Mouse (Mus musculus): ENCODE results near the gene Nt5c. TPM values are rescaled to one million over a fixed set of nuclear protein-coding genes. Genes with fewer than 3 reads are reported as not detected.
"Not testable (repeated sequence)": the region's sequence is repeated elsewhere in the genome, so short reads cannot be mapped to it uniquely, and the experiment has no call there.

Nt5c gene
- total RNA-seq, 4 experiments from 2014 or later: 5.4 to 7.4 (median 6.6) TPM

GRCm38 (mm10) chr11:115472183-115472582 is 19.5 kb downstream of the Nt5c start:
- no peak for DNase-seq (ENCODE audit: low spot score in 2 of 2)

DNA sequence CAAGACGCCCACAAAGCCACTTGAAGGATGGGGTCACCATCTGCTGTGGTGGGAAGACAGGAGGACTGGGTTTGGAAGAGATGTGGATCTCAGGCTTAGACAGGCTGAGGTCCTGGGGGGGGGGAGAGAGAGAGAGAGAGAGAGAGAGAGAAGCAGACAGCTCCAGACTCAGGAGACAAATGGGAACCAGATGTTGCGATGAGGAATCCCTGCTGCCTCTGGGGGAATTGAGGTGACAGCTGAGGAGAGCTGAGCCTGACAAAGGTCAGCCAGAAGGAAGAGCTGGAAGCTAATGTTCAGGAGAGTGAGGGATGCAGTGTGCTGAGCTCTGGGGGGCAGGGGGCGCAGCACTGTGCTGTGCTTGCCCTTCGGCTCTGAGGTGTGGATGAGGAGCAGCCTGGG is 24.4 kb downstream of the Nt5c start:
- no peak for DNase-seq (ENCODE audit: low spot score in 2 of 2)

DNA sequence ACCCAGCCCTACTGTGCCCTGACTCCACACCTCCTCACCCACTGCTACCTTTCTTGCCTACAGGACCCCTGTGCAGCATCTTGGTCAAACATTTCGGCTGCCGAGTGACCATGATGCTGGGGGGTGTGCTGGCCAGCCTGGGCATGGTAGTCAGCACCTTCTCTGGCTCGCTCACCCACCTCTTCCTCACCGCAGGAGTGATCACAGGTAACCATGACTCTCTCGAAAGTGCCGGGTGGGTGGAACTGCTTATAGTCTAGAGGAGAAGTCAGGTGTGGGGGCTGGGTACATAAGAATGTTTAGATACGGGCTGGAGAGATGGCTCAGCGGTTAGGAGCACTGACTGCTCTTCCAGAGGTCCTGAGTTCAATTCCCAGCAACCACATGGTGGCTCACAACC is 26.8 kb downstream of the Nt5c start:
- no peak for DNase-seq (ENCODE audit: low spot score in 2 of 2)

GRCm38 (mm10) chr11:115463397-115463796 is 28.3 kb downstream of the Nt5c start:
- DNase-seq (ENCODE audit: low spot score in 2 of 2): no peak

GRCm38 (mm10) chr11:115462243-115462891 is 29.3 kb downstream of the Nt5c start, which contains the start of gene Slc16a5:
TSS of gene Slc16a5 (plus strand) at chr11:115462474.
- no peak for DNase-seq (ENCODE audit: low spot score in 2 of 2)

- no peak for DNase-seq (ENCODE audit: low spot score in 2 of 2)
These were observed 29.8 kb downstream of the Nt5c start for GRCm38 (mm10) chr11:115461846-115462242.

DNA sequence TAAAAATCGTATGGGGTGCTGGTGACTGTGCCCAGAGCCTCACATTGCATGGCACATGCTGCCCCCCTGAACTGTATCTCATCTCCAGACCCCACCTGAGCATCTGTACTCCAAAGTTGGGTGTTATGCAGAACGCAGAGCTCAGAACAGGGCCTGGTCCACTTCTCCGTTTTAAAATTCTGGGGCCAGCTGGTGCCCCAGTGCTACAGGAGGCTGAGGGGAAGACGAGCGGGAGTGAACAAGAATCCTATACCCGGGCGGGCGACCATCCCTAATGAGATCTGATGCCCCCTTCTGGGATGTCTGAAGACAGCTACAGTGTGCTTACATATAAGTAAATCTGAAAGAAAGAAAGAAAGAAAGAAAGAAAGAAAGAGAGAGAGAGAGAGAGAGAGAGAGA is 30.7 kb downstream of the Nt5c start:
- DNase-seq (ENCODE audit: low spot score in 2 of 2): no peak

GRCm38 (mm10) chr11:115457405-115457804 is 34.3 kb downstream of the Nt5c start:
- no peak for DNase-seq (ENCODE audit: low spot score in 2 of 2)

GRCm38 (mm10) chr11:115456182-115456581 is 35.5 kb downstream of the Nt5c start:
- no peak for DNase-seq (ENCODE audit: low spot score in 2 of 2)

DNA sequence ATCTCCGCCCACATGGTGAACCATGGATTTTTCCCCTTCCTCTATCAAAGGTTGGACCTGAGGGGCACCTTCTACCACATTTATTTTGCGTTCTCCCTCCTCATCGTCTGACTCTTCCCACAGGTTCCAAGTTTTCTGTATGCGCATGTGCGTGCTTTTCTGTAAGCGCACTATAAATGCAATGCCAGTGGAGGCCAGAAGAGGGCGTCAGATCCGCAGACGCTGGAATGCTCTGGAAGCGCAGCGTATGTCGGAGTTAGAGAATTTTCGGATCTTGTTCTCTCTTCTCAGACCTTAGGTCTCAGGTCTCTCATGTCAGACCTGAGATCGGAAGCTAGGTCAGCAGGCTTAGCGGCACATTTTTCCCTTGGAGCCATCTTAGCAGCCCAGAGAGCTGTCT is 36.0 kb downstream of the Nt5c start:
- DNase-seq (ENCODE audit: low spot score in 2 of 2): no peak

DNA sequence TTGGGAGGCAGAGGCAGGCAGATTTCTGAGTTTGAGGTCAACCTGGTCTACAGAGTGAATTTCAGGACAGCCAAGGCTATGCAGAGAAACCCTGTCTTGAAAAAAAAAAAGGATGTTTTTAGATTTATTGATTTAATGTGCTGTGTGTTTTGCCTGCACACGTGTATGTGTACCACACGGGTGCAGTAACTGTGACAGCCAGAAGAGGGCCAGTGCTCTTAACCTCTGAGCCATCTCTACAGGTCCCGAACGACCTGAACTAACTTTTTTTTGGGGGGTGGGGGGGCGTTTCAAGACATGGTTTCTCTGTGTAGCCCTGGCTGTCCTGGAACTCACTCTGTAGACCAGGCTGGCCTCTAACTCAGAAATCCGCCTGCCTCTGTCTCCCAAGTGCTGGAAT is 36.8 kb downstream of the Nt5c start:
- DNase-seq (ENCODE audit: low spot score in 2 of 2): not testable (repeated sequence)

GRCm38 (mm10) chr11:115453306-115453705 is 38.4 kb downstream of the Nt5c start:
- DNase-seq (ENCODE audit: low spot score in 2 of 2): no peak

DNA sequence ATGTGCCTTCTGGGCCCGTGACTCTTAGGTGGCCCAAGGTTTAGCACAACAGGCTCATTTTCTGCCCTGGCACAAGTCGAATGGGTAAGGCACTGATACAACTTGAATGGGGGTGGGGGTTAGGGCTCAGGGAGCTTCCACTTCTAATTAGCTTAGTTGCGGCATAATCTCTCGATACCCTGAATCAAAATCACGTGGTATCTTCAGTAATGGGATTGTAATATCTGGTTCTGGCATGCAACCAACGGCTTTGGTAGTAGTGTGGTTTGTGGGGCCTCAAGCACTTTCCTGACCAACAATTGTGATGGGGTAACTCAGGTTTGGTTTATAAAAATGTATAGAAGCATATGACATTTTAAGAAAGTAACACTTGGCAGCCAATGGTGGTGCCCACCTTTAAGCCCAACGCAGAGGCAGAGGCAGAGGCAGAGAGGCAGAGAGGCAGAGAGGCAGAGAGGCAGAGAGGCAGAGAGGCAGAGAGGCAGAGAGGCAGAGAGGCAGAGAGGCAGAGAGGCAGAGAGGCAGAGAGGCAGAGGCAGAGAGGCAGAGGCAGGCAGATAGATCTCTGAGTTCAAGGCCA is 39.3 kb downstream of the Nt5c start:
- no peak for DNase-seq (ENCODE audit: low spot score in 2 of 2)

DNA sequence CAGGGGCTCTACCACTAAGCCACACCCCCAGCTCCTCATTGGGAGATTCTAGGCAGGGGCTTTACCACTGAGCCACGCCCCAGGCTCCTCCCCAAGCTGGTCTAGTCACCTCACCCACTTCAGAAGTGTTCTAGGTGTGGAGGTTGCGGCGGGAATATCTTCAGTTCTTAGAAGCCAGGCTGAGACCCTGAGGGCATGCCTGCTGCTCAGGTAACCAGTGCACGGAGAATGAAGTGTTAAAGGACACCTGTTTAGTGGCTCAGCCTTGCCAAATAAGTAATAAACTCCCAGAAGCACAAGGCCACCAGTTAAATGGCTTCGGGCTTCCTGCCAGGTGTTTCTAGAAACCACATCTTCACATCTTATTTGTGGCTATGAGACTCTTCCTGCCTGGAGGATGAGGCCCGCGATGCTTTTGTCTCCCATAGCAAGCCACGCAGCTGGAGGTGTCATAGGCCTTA is 39.9 kb downstream of the Nt5c start:
- no peak for DNase-seq (ENCODE audit: low spot score in 2 of 2)

DNA sequence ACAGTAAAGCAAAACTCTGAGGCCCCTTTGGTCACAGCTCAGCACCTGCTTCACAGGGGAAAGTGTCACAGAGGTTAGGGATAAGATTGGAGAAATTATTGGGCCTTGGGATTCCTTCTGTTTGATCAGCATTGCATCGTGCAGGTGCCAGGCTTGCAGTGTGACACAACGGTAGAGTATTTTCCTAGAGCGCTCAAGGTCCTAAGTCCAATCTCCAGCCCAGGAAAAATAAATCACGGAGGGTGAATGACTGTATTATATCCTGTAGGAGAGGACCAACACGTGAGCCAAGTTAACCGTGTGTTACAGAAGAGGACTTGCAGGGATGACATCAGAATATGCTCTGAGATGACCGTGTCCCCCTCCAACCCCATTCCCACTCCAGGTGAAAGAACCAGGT is 41.5 kb downstream of the Nt5c start:
- DNase-seq (ENCODE audit: low spot score in 2 of 2): no peak

GRCm38 (mm10) chr11:115448998-115449397 is 42.7 kb downstream of the Nt5c start:
- no peak for DNase-seq (ENCODE audit: low spot score in 2 of 2)

DNA sequence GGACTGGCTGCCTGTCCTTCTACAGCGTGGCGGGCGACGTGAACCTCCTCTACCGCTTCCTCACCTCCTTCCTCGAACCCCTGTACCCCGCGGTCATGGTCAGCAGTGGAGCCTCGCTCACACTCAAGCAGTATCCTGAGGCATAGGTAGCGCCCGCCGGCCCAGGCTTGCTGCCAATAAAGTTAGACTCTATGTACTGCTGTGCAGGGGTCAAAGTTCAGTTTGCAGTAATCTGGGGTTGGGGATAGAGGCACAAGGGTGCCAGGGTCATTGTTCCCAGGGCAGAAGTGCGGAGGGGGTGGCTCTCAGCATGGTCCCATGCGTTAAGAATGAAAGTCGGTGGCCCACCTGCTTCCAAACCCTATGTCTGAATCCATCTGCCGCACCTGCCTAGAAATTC is 43.6 kb downstream of the Nt5c start:
- DNase-seq (ENCODE audit: low spot score in 2 of 2): no peak

DNA sequence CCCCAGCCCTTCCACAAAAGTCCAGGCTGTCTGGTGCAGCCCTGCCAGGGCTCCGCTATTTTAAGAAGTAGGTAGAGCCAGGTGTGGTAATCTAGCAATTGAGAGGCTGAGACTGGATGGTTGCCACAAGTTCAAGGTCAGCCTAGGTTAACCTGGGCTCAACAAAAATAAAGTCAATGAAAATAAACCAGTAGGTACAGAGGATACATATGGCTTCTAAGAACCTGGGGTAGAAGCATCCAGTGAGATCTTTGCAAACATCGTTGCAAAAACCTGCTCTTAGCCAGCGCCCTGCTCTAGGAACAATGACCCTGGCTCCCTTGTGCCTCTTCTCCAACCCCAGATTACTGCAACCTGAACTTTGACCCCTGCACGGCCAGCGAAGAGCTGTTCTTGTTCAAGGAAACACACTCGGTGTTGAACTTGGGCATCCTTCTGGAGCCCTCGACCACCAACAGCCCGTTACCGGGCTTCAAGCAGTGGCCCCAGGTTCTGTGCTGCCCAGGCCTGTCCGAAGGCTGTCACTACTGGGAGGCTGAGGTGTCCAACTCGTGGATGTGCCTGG is 44.3 kb downstream of the Nt5c start:
- no peak for DNase-seq (ENCODE audit: low spot score in 2 of 2)

DNA sequence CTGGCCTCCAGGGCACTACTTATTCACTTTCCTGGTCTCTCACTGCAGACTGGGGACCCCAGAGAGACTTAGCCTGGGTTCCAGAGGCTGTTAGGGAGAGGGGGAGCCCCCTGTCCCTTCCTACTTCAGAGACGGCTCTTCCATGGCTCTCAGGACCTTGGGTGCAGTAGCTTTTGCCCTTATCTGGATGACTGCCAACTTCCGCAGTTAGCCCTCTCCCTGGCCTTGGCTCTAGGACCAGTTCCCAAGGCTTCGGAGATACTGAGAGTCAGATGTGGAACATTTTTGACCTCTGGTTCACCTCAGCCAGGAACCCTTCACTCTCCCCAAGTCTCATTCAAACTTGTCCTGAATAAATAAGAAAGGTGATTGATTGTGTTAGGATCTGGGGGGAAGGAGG is 44.8 kb downstream of the Nt5c start:
- DNase-seq (ENCODE audit: low spot score in 2 of 2): no peak

DNA sequence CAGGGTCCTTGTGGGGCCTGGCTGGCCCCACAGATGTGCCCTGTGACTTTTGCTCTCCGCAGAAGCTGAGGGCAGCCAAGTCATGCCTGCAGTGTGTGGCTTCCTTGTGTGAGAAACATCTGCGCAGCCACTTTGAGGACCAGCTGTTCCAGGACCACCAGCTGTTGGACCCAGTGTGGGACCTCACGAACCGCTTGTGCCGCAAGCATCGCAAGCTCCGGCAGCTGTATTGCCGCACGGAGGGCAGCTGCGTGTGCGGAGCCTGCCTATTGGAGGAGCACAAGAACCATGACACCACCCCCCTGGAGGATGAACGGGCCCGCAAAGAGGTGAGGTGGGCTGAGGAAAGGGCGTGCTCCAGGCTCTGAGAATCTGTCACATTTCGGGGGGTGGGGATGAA is 50.2 kb downstream of the Nt5c start:
- DNase-seq (ENCODE audit: low spot score in 2 of 2): no peak
